In genomic region chr4:132180710-132181109, GRCm38 (mm10) we compare ENCODE assay signal across 9 mouse cellular contexts. TPM values are rescaled to one million over a fixed set of nuclear protein-coding genes. Genes with fewer than 3 reads are reported as not detected.
DNase-seq lines count a peak whose midpoint lies in the region; TF ChIP-seq lines count a peak whose summit lies in the region.
"Had no signal": no experiment of that assay in that cellular context is flagged by ENCODE, and none has a peak within 500 bp of the region (broad histone marks: within the 10 kb centered on the region; RNA-seq: fewer than 3 reads in every experiment).

No protein-coding gene starts in this region.

- no peaks in the 10 kb centered on the region for H3K9me3 ChIP-seq in E14TG2a.4 (ENCODE audit: low read length)
- H3K9me3 ChIP-seq: neural tube, embryonic 13.5 days had no signal

- DNase-seq in adrenal gland, adult 2 months: peak; percentile 23
- DNase-seq in adrenal gland, postnatal 4 days (ENCODE audit: low spot score in 2 of 2): no peak
- peak; percentile 50 for DNase-seq in layer of hippocampus, adult 11-12 months (ENCODE audit: low spot score)
- no peak for DNase-seq in layer of hippocampus, adult 9-10 months (ENCODE audit: low spot score)
- peak; percentile 28 for DNase-seq in cerebellum, adult 9-11 months
- peak; percentile 69 for DNase-seq in lung, postnatal 36 days
- DNase-seq in frontal cortex, postnatal 25 days (ENCODE audit: low spot score in 2 of 2): no peak

- peak; percentile 86 for TF ChIP-seq CTCF in E14TG2a.4 (conservative IDR thresholded peaks at IDR 0.05; ENCODE audit: low read length)

- H3K27me3 ChIP-seq in E14TG2a.4 (ENCODE audit: insufficient read depth, low read length): peaks cover 5% of the 10 kb centered on the region; the same call in 1 of the 2 replicates
- H3K27me3 ChIP-seq: neural tube, embryonic 13.5 days had no signal

- H3K36me3 ChIP-seq in E14TG2a.4 (ENCODE audit: insufficient read depth, low read length): peaks cover 48% of the 10 kb centered on the region

- no peak overlapping the region for H3K4me3 ChIP-seq in E14TG2a.4 (replicated peaks; ENCODE audit: low read length)
- H3K4me3 ChIP-seq: neural tube, embryonic 13.5 days had no signal

- peaks cover 65% of the 10 kb centered on the region for H3K4me1 ChIP-seq in E14TG2a.4 (replicated peaks; ENCODE audit: low read depth, low read length)

RNA-seq across cellular contexts. Expression of gene Ythdf2, which starts 31.4 kb away (rescaled TPM):
- total RNA-seq in adrenal gland, adult 2 months (2021): 10 to 100 TPM; 48.5 to 64.4 TPM
- 17.2 and 19.9 TPM in 2 replicates for polyA plus RNA-seq in adrenal gland, adult 2 months (2012; rRNA removed)
- 10 to 100 TPM; 61.7 to 63.4 TPM for total RNA-seq in adrenal gland, postnatal 4 days (2021)

RNA-seq across cellular contexts. Expression of gene Oprd1, which starts 36.4 kb away (rescaled TPM):
- total RNA-seq in adrenal gland, adult 2 months (2021): under 1 TPM; 0.63 to 0.90 TPM
- polyA plus RNA-seq in adrenal gland, adult 2 months (2012; rRNA removed): 1.3 and 1.6 TPM in 2 replicates
- total RNA-seq in adrenal gland, postnatal 4 days (2021): under 1 TPM; 0.50 to 0.59 TPM

Comparison
In these comparisons a context has a peak if more than half of its experiments do, and no peak if none do; other contexts are left out.
1. DNase-seq: peak in adrenal gland, adult 2 months (single experiment), layer of hippocampus, adult 11-12 months (single experiment), cerebellum, adult 9-11 months (single experiment) and lung, postnatal 36 days (single experiment); none in adrenal gland, postnatal 4 days (0 of 2), layer of hippocampus, adult 9-10 months (single experiment) and frontal cortex, postnatal 25 days (0 of 2).